Mouse (Mus musculus) kidney, postnatal 36 days (tissue): ENCODE results near the gene Gm44596.

Source experiments
- DNase-seq, 2 experiments: peaks; one replicate each; pipeline ENCODE4 v3.0.0; 2021 to 2022; ENCODE audit warnings: mixed read lengths in 2 of 2

Gene Gm44596

DNA sequence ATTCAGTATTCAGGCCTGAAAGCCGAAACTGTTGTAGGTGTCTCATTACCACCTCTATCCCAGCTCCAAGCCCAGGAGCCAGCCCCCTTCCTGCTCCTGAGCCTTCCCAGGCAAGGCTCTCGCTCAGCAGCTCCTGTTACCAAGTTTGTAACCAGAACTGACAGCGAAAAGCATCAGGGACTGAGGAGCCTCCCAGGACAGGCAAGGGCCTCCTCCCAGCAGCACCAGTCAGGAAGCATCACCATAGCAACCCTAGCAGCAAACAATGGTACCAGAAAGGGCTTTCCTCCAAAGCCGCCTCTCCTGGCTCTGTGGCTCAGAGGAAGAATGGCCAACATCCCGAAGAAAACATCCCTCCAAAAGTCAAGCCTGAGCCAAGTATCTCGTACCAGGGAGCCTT lies at the start of gene Gm44596, which contains the start of gene Tex52:
Gene Gm44596, plus strand, starts transcription at position 312 of the 400 bp plus-strand sequence.
Gene Tex52, plus strand, starts transcription at position 265 of the 400 bp plus-strand sequence.
- DNase-seq = peak; percentile 29 to 51

DNA sequence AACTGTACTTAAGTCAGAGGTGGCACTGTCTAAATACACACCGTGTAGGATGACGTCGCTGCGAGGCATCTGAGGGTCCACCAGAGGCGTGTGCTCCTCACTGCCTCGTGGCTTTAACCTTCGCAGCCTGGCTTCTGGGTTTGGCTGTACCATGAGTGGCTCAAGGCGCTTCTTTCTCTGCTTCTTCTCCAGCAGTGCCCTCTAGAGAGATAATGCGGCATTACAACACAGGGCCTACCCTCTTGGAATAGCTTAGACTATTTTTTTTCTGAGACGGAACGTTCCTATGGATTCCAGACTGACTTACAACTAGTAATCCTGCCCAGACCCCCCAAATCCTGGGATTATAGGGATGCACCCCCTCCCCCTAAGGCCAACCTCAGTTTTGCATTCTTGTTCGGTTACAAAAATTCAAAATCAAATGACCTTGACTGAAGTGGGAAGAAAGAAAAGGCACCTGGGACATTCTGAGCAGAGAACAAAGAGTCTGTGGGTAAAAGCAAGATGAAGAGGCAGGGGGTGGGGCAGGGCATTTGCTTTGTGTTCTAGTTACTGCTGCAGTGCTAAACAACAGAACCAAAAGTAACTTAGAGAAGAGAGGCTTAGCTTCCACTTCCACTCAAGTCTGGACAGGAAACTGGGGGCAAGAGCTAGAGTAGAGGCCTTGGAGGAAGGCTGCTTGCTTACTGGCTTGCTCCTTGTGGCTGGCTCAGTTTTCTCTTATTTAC lies 40.7 kb upstream of the Gm44596 start:
- peak; percentile 74 to 88 for DNase-seq

GRCm38 (mm10) chr6:128337467-128337866 lies 37.8 kb upstream of the Gm44596 start:
- peak; percentile 61 to 70 for DNase-seq

- no peak for DNase-seq
Observed at GRCm38 (mm10) chr6:128338876-128339275, 36.4 kb upstream of the Gm44596 start.

DNA sequence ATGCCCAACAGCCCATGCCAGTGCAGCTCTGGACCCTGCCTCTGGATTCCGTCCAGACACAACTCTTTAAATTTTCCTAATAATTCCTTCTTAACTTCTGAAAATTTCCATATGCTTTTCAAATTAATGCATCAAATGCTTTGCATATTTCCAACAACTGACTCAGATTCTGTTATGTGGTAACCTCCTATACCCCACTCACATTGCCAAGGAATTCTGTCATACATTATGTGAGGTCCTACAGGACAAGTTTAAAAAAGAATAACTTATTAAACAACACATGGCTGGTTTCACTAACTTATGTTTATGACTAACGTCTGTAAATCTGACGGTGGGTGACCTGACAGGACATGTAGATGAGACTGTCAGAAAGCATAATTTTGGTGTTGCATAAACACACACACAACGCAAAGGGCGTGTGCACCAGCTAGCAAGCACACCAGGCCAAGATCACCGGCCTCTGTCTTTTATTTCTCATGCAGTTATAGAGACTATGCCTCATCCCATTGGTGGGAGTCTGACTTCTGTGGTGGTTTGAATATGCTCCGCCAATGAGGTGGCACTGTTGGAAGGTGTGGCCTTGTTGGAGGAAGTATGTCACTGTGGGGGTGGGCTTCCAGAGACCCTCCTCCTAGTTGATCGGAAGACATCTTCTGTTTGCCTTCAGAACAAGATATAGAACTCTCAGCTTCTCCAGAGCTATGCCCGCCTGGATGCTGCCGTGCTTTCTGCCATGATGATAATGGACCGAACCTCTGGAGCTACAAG lies 33.2 kb upstream of the Gm44596 start:
- DNase-seq = no peak

DNA sequence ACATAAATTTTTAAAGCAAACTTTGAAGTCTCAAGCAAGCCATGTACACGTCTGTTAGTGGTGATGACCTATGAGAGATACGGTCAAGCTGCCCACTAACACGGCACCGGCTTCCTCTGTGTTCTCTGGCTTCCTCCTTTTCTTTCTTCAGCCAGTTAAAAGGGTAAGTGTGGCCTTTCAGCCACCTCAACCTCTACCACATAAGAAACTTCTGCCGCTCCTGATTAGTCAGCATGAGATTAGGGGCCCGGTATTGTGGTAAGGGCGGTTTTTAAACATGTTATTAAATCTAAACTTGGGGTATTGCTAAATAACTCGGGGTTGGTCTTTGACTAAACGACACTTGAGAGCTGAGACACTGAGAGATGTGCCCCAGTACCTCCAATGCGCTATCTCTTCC lies 29.7 kb upstream of the Gm44596 start:
- no peak for DNase-seq

- no peak for DNase-seq
Observed at GRCm38 (mm10) chr6:128346782-128347181, 28.5 kb upstream of the Gm44596 start.

GRCm38 (mm10) chr6:128349711-128350110 lies 25.6 kb upstream of the Gm44596 start:
- DNase-seq = no peak

- no peak for DNase-seq
Observed at GRCm38 (mm10) chr6:128354140-128354539, 21.2 kb upstream of the Gm44596 start.

GRCm38 (mm10) chr6:128355201-128355681 lies 20.1 kb upstream of the Gm44596 start:
- peak; percentile 59 to 73 for DNase-seq

DNA sequence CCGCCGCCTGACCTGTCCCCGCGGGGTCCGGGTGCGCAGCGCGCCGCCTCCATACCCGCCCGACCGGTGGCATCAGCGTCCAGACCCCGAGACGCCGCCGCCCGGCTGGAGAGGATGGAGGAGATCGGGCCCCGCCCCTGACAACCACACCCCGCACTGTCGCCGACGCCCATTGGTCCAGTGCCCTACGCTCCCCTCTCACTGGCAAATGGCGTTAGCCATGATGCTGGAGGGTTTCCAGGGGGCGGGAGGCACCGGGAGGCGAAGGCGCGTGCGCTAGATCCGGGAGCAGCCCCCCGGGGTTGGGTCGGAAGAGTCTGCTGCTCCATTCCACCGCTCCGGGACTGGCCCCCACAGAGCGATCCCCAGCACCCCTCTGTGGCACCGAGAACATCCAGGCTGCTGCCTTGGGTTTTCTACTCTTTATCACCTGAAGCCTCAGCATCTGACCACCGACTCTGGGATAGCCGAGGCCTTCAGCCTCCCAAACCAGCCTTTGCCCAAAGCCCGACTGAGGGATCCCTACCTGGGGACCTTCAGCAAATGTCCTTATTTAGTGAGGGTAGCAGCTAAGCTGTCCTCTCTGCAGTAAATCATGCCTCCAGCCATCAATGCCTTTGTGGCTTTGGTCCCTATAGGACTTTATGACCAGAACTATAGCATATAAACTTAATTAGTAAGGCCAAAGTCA lies 19.4 kb upstream of the Gm44596 start, which contains the start of gene Tulp3:
Gene Tulp3, minus strand, starts transcription at position 126 of the 691 bp plus-strand sequence.
- peak; percentile 97 to 98 for DNase-seq

- peak; percentile 68 to 83 for DNase-seq
Observed at GRCm38 (mm10) chr6:128358999-128359398, 16.3 kb upstream of the Gm44596 start.

- no peak for DNase-seq
Observed at GRCm38 (mm10) chr6:128361901-128362300, 13.4 kb upstream of the Gm44596 start.

GRCm38 (mm10) chr6:128362381-128363006 lies 12.8 kb upstream of the Gm44596 start, which contains the start of the genes Rhno1 and Foxm1:
Gene Rhno1 (minus strand): TSS chr6:128362911.
Gene Foxm1 (plus strand): TSS chr6:128362967.
- peak; percentile 88 to 93 for DNase-seq

- peak in 1 of 2 experiments; percentile 29 for DNase-seq
Observed at GRCm38 (mm10) chr6:128363007-128363825, 12.1 kb upstream of the Gm44596 start.

GRCm38 (mm10) chr6:128364721-128365120 lies 10.6 kb upstream of the Gm44596 start:
- DNase-seq = no peak

GRCm38 (mm10) chr6:128366466-128366865 lies 8.8 kb upstream of the Gm44596 start:
- no peak for DNase-seq

DNA sequence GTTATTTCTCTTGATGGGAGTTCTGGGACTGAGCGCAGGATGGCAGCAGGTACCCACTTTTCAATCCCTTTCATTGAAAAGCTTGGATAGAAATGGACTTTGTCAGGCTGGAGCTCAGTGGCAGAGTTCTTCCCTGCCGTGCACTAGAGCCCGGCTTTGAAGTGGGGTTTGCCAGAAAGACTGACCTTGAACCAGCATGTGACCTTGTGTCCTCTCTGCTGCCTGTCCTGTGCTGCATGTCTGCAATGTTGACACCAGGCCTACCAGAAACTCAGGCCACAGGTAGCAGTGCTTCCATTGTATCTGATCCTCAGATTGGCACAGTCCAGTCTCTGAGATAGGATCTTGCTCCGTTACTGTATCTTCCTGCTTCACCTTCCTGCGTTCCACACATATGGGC lies 5.3 kb upstream of the Gm44596 start:
- DNase-seq = no peak

- no peak for DNase-seq
Observed at GRCm38 (mm10) chr6:128376371-128377085, 1.2 kb downstream of the Gm44596 start.

GRCm38 (mm10) chr6:128379636-128380035 lies 4.3 kb downstream of the Gm44596 start:
- DNase-seq = no peak
